Comparison of ENCODE assay signal across 18 mouse cellular contexts in the genomic region with DNA sequence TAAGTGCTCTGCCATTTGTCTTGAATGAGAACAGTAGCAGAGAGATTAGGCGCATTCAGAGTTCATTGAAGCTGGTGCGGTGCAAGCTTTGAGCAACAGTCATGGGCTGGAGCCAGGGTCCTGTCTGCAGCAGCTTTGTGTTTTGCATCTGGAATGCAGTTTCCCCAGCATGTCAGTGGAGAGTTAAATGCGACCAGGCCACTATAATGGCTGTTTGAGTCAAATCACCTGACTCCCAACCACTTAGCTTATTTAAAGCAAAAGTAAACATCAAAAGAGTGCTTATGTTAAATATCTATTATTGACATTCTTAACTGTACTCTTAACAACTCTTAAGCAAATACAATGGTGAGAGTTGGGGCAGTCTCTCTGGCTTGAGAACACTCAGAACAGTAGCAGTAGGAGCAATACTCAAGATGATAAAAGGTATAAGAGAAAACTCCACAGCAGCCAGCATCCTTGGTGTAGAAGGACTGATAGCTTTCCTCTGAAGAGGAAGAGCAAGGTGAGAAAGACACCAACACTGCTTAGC.
"Had no signal": no experiment of that assay in that cellular context is flagged by ENCODE, and none has a peak within 500 bp of the region (broad histone marks: within the 10 kb centered on the region; RNA-seq: fewer than 3 reads in every experiment).

No protein-coding gene starts in this region.

- DNase-seq: kidney, adult 11 months; kidney, postnatal 25 days; layer of hippocampus, adult 9-11 months; layer of hippocampus, postnatal 36 days; retina, postnatal 1 day; right cerebral cortex, postnatal 4 days; spleen, adult 18-20 months; thymus, adult 18-20 months; thymus, postnatal 14 days had no signal

- H3K4me3 ChIP-seq: kidney, embryonic 15.5 days; limb, embryonic 15.5 days; liver, embryonic 12.5 days; megakaryocyte, embryonic 14.5 days; midbrain, embryonic 12.5 days; neural tube, embryonic 13.5 days had no signal

- H3K4me2 ChIP-seq: kidney, embryonic 15.5 days; limb, embryonic 15.5 days; liver, embryonic 12.5 days; midbrain, embryonic 12.5 days; neural tube, embryonic 13.5 days had no signal

- H3K9ac ChIP-seq: kidney, embryonic 15.5 days; limb, embryonic 15.5 days; liver, embryonic 12.5 days; midbrain, embryonic 12.5 days; neural tube, embryonic 13.5 days had no signal

- H3K27me3 ChIP-seq: kidney, embryonic 15.5 days; limb, embryonic 15.5 days; liver, embryonic 12.5 days; megakaryocyte, embryonic 14.5 days; midbrain, embryonic 12.5 days; neural tube, embryonic 13.5 days had no signal

- H3K36me3 ChIP-seq: kidney, embryonic 15.5 days; limb, embryonic 15.5 days; liver, embryonic 12.5 days; midbrain, embryonic 12.5 days; neural tube, embryonic 13.5 days had no signal

- H3K4me1 ChIP-seq: kidney, embryonic 15.5 days; limb, embryonic 15.5 days; liver, embryonic 12.5 days; megakaryocyte, embryonic 14.5 days; midbrain, embryonic 12.5 days; neural tube, embryonic 13.5 days had no signal

- ATAC-seq: inflammation-experienced regulatory T-cells, adult 6 months; liver, embryonic 12.5 days; midbrain, embryonic 16.5 days had no signal

- H3K27ac ChIP-seq: kidney, embryonic 15.5 days; limb, embryonic 15.5 days; liver, embryonic 12.5 days; macrophage; midbrain, embryonic 12.5 days; neural tube, embryonic 13.5 days had no signal

- H3K9me3 ChIP-seq: kidney, embryonic 15.5 days; limb, embryonic 15.5 days; liver, embryonic 12.5 days; midbrain, embryonic 12.5 days; neural tube, embryonic 13.5 days had no signal
